Mouse (Mus musculus) heart, embryonic 10.5 days (tissue): ENCODE measurements around the gene Myrfl. TPM values are rescaled to one million over a fixed set of nuclear protein-coding genes. Genes with fewer than 3 reads are reported as not detected.

Experiments used
- DNase-seq: peaks from one replicate; pipeline ENCODE4 v3.0.0-alpha.2; 2017; ENCODE audit warnings: low spot score
- H3K27ac ChIP-seq: fragments of 300-500 bp; sonication (generic); 2 replicates; pipeline ENCODE4 v1.5.1; 2016; ENCODE audit warnings: mild to moderate bottlenecking
- H3K27me3 ChIP-seq: fragments of 300-500 bp; sonication (generic); 2 replicates; pipeline ENCODE4 v1.6.1; 2016; ENCODE audit warnings: mild to moderate bottlenecking; ENCODE audit not compliant: poor library complexity, insufficient read depth, severe bottlenecking
- H3K36me3 ChIP-seq: fragments of 300-500 bp; sonication (generic); 2 replicates; pipeline ENCODE4 v1.6.1; 2016; ENCODE audit warnings: mild to moderate bottlenecking, moderate library complexity
- H3K4me1 ChIP-seq: fragments of 300-500 bp; sonication (generic); 2 replicates; pipeline ENCODE4 v1.6.1; 2016; ENCODE audit warnings: mild to moderate bottlenecking
- H3K4me3 ChIP-seq: fragments of 300-500 bp; sonication (generic); 2 replicates; pipeline ENCODE4 v1.5.1; 2016; ENCODE audit warnings: mild to moderate bottlenecking, moderate library complexity
- H3K9me3 ChIP-seq: fragments of 300-500 bp; sonication (generic); 2 replicates; pipeline ENCODE4 v1.6.1; 2016; ENCODE audit warnings: mild to moderate bottlenecking, moderate library complexity
- WGBS: fragments of 180-500 bp; shearing (Covaris S2); methylation state at CpG from one replicate; pipeline ENCODE4 v1.1.7; 2016; 5-methylcytosine and 5-hydroxymethylcytosine counted together
- polyA plus RNA-seq: library from polyadenylated mRNA; unstranded; fragments of >200 nt; fragmentation: Nextera tagmentation; extraction: Ambion mirVana; gene quantifications from 2 replicates; pipeline ENCODE4 v1.2.1, GENCODE M21; 2016

Gene Myrfl
- polyA plus RNA-seq, 1 experiment from 2014 or later: 0.33 TPM

DNA sequence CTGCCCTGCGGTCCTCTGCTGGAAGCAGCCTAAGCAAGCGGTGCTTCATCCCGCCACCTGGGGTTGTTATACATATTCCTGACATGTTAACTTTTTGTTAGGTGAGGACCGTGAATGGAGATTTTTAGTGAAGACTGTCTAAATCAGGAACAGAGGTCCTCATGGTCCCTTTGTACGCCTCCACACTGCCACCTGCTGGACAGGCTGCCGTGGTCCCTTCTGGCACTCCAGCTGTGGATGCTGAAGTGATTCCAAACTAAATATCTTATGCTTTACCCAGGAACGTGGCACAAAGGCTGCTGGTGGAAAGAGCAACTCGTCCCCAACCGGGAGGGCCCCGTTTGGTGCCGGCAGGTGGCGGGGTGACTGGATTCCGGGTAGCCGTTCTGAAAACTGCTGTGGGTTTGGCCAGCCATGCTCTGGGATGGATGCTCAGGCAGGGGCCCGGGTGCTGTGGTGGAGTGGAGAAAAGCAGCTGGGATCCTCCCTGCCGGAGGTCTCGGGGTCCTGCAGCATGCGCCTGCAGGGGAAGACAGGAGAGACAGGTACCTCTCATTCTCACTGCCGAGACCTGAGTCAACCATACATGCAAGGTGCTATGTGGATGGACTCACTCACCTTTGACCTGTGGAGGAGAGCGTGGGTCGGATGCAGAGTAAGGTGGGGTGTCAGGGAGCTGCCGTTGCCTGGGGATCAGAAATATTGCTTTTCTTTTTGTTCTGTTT, 47.8 kb downstream of the Myrfl start:
- 0 out of 2 replicates have a peak overlapping the region, but pooled peaks have one; percentile 10 for H3K4me3 ChIP-seq
- peak; percentile 84 for DNase-seq
- 21% methylated on average over 22 of the region's 22 CpGs for WGBS

DNA sequence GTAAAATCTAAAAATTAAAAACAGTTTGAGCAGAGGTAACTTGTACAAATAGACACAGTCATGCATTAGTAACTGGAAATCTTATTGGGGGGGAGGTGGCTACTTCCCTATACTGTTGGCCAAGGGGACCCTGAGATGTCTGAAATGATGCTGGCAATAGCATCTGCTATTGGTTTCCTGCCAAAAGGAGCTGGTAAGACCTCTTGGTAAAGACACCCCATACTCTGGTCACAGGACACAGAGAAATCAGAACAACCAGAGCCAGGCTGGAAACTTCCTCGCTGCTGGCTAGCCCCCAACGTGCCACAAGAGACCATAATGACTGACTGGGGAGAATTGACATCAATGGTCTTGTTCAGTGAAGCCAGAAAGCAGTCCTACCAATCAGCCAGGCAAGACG, 55.2 kb downstream of the Myrfl start:
- H3K4me1 ChIP-seq: no peaks in the 10 kb centered on the region
- H3K27ac ChIP-seq: no peak overlapping the region
- DNase-seq: no peak
- WGBS: 80% methylated on average over 3 of the region's 3 CpGs
- no peaks in the 10 kb centered on the region for H3K9me3 ChIP-seq
- H3K36me3 ChIP-seq: no peaks in the 10 kb centered on the region
- no peak overlapping the region for H3K4me3 ChIP-seq
- no peaks in the 10 kb centered on the region for H3K27me3 ChIP-seq

More for the DNA sequence above, 47.8 kb downstream of the Myrfl start:
- Histone ChIP-seq H3K36me3 (no peaks in the 10 kb centered on the region), H3K27me3 (peaks cover 9% of the 10 kb centered on the region; the same call in 1 of the 2 replicates), H3K9me3 (no peaks in the 10 kb centered on the region), H3K27ac (no peak overlapping the region), H3K4me1 (peaks cover 9% of the 10 kb centered on the region)

DNA sequence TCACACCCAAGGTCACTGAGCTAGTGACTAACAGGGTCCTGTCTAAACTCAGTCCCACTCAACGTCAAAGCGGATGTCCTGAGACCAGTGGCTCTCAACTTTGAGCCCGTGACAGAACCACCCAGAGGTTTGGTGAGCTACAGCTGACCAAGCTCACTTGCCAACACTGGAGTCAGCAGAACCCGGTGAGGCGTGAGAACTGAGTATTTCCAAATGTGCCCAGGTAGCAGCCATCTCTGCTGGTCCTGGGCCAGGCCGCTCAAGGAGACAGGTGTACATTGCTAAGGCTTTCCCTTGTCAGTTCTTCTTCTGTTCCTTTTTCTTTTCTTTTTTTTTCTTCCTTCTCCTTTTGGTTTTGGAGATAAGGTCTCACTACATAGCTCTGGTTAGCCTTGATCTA, 66.0 kb downstream of the Myrfl start:
- Histone ChIP-seq H3K9me3 (no peaks in the 10 kb centered on the region), H3K27ac (no peak overlapping the region), H3K4me1 (no peaks in the 10 kb centered on the region), H3K27me3 (no peaks in the 10 kb centered on the region), H3K36me3 (no peaks in the 10 kb centered on the region), H3K4me3 (no peak overlapping the region)
- WGBS: 81% methylated on average over 6 of the region's 6 CpGs
- DNase-seq: no peak

DNA sequence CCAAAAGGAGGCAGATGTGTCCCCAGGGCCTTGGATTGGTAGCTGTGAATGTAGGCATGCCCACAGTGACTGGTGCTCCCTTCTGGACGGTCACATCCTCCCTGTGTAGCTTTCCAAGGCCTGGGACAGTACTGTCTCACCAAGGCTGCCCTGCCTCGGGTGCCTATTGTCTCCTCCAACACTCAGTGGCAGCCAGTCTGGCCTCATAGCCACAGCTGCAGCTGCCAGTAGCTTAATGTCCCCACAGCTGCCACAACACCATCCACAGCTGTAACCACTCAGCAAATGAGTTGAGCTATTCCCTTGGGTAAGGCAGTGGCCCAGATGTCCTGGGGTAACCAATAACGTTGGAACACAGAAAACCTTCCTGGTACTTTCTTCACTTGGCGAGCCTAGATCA, 68.6 kb downstream of the Myrfl start:
- Histone ChIP-seq H3K9me3 (no peaks in the 10 kb centered on the region), H3K4me3 (no peak overlapping the region), H3K27me3 (no peaks in the 10 kb centered on the region), H3K4me1 (no peaks in the 10 kb centered on the region), H3K36me3 (no peaks in the 10 kb centered on the region), H3K27ac (peak overlapping the region; percentile 60; the same call in 1 of the 2 replicates)
- no peak for DNase-seq
- WGBS: 55% methylated on average over 4 of the region's 4 CpGs

DNA sequence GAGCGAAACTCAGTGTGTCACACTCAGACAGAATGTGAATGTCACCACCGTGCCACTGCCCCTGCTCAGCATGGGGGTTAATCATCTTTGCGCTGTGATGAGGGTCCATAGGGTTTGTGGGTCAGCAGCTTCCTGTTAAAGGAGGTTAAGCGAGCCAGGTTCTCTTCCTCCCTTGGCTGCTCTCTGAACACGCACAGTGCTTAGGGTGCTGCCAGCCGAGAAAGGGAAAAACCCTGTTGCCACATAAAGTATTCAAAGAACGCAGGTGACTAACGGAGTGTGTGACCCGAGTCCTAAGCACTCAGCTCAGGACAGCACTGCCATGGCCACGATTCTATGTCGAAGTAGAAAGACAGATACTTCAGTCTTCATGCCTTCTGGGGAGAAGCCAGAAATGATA, 69.4 kb downstream of the Myrfl start:
- H3K27ac ChIP-seq: no peak overlapping the region
- H3K36me3 ChIP-seq: no peaks in the 10 kb centered on the region
- H3K4me1 ChIP-seq: peaks cover 7% of the 10 kb centered on the region
- DNase-seq: no peak
- no peak overlapping the region for H3K4me3 ChIP-seq
- H3K9me3 ChIP-seq: no peaks in the 10 kb centered on the region
- H3K27me3 ChIP-seq: no peaks in the 10 kb centered on the region
- 80% methylated on average over 11 of the region's 11 CpGs for WGBS

DNA sequence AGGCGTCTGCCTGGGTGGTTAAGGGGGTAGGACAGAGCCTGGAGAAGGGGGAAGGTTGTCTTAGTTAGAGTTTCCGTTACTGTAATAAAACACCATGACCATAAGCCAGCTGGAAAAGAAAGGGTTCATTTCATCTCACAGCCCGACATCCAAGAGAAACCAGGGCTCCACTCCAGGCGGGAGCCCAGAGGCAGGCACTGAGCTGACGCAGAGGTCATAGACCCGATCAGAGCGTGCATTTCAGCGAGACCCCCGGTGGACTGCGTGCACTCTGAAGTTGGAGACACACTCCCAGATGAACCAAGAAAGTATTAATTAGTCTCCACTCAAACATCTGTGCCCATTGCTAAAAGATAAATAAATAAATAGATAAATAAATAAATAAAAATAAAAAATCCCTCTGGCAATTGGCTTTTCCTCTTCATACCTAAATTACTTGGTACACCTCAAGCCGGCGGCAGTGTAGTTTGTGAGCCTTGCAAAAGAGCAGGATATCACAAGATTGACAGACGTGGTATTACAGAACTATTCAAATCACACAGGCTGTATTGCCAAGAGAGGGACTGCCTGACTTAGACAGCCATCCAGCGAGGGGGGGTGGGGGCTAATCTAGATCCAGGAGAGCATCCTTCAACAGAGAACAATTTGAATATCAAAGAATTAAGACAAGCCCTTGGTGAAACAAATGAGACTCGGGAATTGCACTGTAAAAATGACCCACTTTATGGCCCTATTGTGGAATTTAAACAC, 81.2 kb downstream of the Myrfl start:
- DNase-seq: no peak
- no peak overlapping the region for H3K4me3 ChIP-seq
- no peaks in the 10 kb centered on the region for H3K4me1 ChIP-seq
- WGBS: 68% methylated on average over 15 of the region's 15 CpGs
- H3K9me3 ChIP-seq: no peaks in the 10 kb centered on the region
- no peak overlapping the region for H3K27ac ChIP-seq
- no peaks in the 10 kb centered on the region for H3K36me3 ChIP-seq
- no peaks in the 10 kb centered on the region; the same call in 1 of the 2 replicates for H3K27me3 ChIP-seq

DNA sequence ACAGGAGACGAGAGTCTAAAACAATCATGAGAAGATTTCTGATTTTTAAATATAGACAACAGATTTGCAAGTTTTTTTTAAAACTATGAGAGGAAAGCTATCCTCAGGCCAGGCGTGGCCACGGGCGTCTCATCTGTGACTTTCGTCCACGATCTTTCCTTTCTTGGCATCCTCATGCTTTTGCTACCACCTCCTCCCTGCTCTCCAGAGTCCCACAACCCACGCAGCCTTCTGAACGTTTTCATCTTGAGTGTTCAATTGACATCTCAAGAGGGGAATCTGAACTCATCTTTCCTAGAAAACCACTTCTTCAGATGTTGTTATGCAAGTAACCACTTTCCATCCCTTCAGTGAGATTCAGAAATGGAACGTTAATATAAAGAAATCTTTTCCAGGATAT, 83.6 kb downstream of the Myrfl start:
- no peaks in the 10 kb centered on the region; the same call in 1 of the 2 replicates for H3K27me3 ChIP-seq
- no peak overlapping the region for H3K27ac ChIP-seq
- no peak for DNase-seq
- H3K9me3 ChIP-seq: no peaks in the 10 kb centered on the region
- no peak overlapping the region for H3K4me3 ChIP-seq
- 86% methylated on average over 9 of the region's 9 CpGs for WGBS
- 0 out of 2 replicates have a peak, but pooled peaks cover 5% of the 10 kb centered on the region for H3K4me1 ChIP-seq
- no peaks in the 10 kb centered on the region for H3K36me3 ChIP-seq

DNA sequence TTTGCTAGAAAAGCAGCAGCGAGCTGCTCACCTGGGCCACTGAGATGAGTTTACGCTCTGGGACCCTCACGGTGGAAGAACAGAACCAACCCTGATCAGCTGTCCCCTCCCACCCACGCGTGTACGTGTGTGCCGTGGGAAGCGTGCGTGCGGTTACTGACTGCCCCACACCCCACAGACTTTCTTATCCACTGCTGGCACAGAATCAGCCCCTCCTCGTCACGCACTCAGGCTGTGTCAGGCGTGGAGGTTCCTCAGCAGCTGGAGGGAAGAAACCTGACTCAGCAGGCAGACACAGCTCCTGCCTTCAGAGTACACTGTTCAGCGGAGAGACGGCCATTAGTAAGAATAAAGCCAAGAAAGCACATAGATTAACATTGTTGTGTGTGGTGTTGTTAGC, 86.0 kb downstream of the Myrfl start:
- no peaks in the 10 kb centered on the region for H3K9me3 ChIP-seq
- no peaks in the 10 kb centered on the region; the same call in 1 of the 2 replicates for H3K27me3 ChIP-seq
- H3K36me3 ChIP-seq: no peaks in the 10 kb centered on the region
- no peak overlapping the region for H3K4me3 ChIP-seq
- no peak overlapping the region for H3K27ac ChIP-seq
- H3K4me1 ChIP-seq: 0 out of 2 replicates have a peak, but pooled peaks cover 5% of the 10 kb centered on the region
- 91% methylated on average over 15 of the region's 15 CpGs for WGBS
- DNase-seq: no peak

DNA sequence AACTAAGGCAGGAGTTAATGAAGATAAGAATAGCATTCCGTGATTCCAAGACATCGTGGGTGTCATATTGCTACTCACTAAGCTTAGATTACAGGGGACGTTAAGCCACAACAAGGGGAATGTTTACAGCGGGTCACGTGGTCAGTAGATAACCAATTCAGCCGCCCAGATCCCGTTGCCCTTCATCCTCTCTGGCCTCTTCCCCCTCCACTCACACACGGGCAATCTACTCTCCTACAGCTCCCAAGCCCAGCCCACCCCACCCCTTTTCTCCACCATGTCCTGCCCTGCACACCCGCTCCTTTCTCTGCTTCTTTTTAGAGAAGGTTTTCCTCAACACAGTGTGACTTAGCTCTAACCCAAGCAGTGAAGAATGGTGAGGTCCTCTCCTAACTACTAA, 87.3 kb downstream of the Myrfl start:
- H3K27ac ChIP-seq: no peak overlapping the region
- 0 out of 2 replicates have a peak, but pooled peaks cover 5% of the 10 kb centered on the region for H3K4me1 ChIP-seq
- H3K9me3 ChIP-seq: no peaks in the 10 kb centered on the region
- DNase-seq: no peak
- H3K27me3 ChIP-seq: no peaks in the 10 kb centered on the region; the same call in 1 of the 2 replicates
- H3K4me3 ChIP-seq: no peak overlapping the region
- no peaks in the 10 kb centered on the region for H3K36me3 ChIP-seq
- WGBS: 60% methylated on average over 9 of the region's 9 CpGs

DNA sequence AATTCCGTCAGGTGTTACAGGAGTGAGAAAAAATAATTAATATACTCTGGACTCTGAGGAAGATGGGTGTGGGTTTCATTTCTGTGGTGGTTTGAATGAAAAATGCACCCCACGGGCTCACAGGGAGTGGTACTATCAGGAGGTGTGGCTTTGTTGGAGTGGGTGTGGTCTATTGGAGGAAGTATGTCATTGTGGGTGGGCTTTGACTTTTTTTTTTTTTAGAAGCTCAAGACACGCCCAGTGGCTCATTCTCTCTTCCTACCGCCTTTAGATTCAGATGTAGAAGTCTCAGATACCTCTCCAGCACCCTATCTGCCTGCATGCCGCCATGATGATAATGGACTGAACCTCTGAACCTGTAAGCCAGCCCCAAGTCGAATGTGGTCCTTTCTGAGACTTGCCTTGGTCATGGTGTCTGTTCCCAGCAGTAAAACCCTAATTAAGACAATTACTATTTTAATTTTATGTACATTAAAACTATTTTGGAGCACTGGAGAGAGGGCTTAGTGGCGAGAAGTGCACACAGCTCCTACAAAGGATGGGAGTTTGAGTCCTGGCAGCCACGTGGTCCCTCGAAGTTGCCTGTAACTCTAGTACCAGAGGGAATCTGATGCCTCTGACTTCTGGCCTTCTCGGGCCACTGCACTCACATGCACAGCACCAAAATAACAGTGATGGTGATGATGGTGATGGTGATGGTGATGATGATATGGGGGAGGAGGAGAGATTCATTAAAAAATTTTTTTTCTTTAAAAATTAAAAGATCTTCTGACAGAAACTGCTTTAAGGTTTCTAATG, 88.0 kb downstream of the Myrfl start:
- no peak overlapping the region for H3K4me3 ChIP-seq
- no peak overlapping the region for H3K27ac ChIP-seq
- 0 out of 2 replicates have a peak, but pooled peaks cover 5% of the 10 kb centered on the region for H3K4me1 ChIP-seq
- no peaks in the 10 kb centered on the region for H3K36me3 ChIP-seq
- H3K27me3 ChIP-seq: no peaks in the 10 kb centered on the region
- no peaks in the 10 kb centered on the region for H3K9me3 ChIP-seq
- 88% methylated on average over 10 of the region's 10 CpGs for WGBS
- DNase-seq: no peak

DNA sequence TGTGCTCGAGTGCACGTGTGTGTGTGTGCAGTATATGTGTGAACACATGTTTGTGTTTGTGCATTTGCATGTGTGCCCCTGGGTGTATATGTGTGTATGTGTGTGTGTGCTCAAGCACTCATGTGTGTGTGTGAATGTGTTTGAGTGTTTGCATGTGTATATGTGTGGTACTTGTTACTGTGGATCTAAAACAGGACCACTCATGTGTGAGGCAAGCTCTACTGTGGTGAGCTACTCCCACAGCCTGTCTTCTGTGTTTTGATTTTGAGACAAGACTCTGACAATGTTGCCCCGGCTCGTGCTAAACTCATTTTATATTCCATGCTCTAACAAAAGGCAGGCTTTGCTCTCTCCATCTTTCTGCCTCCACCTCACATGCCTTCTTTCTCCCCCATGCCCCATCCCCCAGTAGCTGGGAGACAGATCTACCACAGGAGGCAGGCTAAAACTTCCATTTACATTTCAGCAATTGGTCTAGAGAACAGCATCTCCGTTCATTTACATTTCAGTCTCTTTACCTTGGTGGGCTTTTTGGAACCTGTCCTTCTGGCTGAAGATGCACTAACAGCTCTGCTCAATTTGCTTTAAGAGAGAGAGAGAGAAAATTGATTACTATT, 94.4 kb downstream of the Myrfl start:
- Histone ChIP-seq H3K4me3 (no peak overlapping the region), H3K36me3 (no peaks in the 10 kb centered on the region), H3K4me1 (peaks cover 15% of the 10 kb centered on the region), H3K27me3 (no peaks in the 10 kb centered on the region; the same call in 1 of the 2 replicates), H3K27ac (no peak overlapping the region), H3K9me3 (no peaks in the 10 kb centered on the region)
- no peak for DNase-seq
- 55% methylated on average over 5 of the region's 5 CpGs for WGBS

DNA sequence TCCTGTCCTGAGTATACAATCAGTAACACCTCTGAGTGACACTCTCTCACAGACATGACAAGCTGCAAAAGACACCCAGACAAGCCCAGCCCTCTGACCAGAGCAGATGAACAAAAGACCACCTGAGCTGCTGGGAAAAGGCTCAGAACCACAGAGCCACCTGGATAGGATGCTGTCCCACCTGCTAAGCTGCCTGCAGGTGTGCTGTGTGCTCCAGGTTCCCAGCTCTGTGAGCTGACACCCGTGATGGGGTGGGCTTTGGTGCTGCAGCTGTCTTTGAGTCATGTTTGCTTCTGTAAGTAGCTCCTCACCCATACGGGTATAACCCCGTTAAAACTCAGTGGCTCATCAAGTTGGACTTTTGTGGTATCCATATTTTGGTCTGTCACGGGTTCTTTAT, 95.4 kb downstream of the Myrfl start:
- H3K27ac ChIP-seq: no peak overlapping the region
- no peaks in the 10 kb centered on the region; the same call in 1 of the 2 replicates for H3K27me3 ChIP-seq
- H3K4me1 ChIP-seq: peaks cover 25% of the 10 kb centered on the region
- no peaks in the 10 kb centered on the region for H3K36me3 ChIP-seq
- H3K4me3 ChIP-seq: no peak overlapping the region
- 53% methylated on average over 4 of the region's 4 CpGs for WGBS
- no peaks in the 10 kb centered on the region for H3K9me3 ChIP-seq
- DNase-seq: no peak
